Mouse (Mus musculus) neural tube, embryonic 14.5 days (tissue): ENCODE measurements around the gene Chia1. TPM values are rescaled to one million over a fixed set of nuclear protein-coding genes. Genes with fewer than 3 reads are reported as not detected.
"Not testable (repeated sequence)": the region's sequence is repeated elsewhere in the genome, so short reads cannot be mapped to it uniquely, and the experiment has no call there.

Experiments used
- ATAC-seq: fragments of 200-750 bp; cut with Nextera tagmentation; 2 replicates; pipeline ENCODE4 v1.8.0; 2017; ENCODE audit warnings: low read depth, mild to moderate bottlenecking, moderate TSS enrichment, moderate library complexity
- H3K27ac ChIP-seq: fragments of 300-500 bp; sonication (generic); 2 replicates; pipeline ENCODE4 v1.5.1; 2014; ENCODE audit warnings: low read depth, mild to moderate bottlenecking, control low read depth, low read length, moderate library complexity, mixed read lengths
- H3K27me3 ChIP-seq: fragments of 300-500 bp; sonication (generic); 2 replicates; pipeline ENCODE4 v1.6.1; 2014; ENCODE audit warnings: low read length; ENCODE audit not compliant: control insufficient read depth, insufficient read depth
- H3K36me3 ChIP-seq: fragments of 300-500 bp; sonication (generic); 2 replicates; pipeline ENCODE4 v1.6.1; 2014; ENCODE audit warnings: low read length, mixed read lengths; ENCODE audit not compliant: control insufficient read depth, insufficient read depth
- H3K4me1 ChIP-seq: fragments of 300-500 bp; sonication (generic); 2 replicates; pipeline ENCODE4 v1.6.1; 2014; ENCODE audit warnings: low read length; ENCODE audit not compliant: control insufficient read depth, insufficient read depth
- H3K4me2 ChIP-seq: fragments of 300-500 bp; sonication (generic); 2 replicates; pipeline ENCODE4 v1.6.1; 2014; ENCODE audit warnings: mild to moderate bottlenecking, low read depth, low read length, control low read depth
- H3K4me3 ChIP-seq: fragments of 300-500 bp; sonication (generic); 2 replicates; pipeline ENCODE4 v1.5.1; 2014; ENCODE audit warnings: low read depth, low read length, control low read depth, mixed read lengths
- H3K9ac ChIP-seq: fragments of 300-500 bp; sonication (generic); replicated peaks from 2 replicates; pipeline ENCODE4 v1.6.1; 2014; ENCODE audit warnings: low read depth, mild to moderate bottlenecking, control low read depth, low read length, mixed read lengths
- H3K9me3 ChIP-seq: fragments of 300-500 bp; sonication (generic); 2 replicates; pipeline ENCODE4 v1.6.1; 2016; ENCODE audit warnings: low read length; ENCODE audit not compliant: control insufficient read depth
- WGBS: fragments of 180-500 bp; shearing (Covaris S2); extraction: QIAGEN DNeasy Blood & Tissue Kit; methylation state at CpG from one replicate; pipeline ENCODE4 v1.1.7; 2014; 5-methylcytosine and 5-hydroxymethylcytosine counted together
- polyA plus RNA-seq: library from polyadenylated mRNA; unstranded; fragments of >200 nt; fragmentation: Nextera tagmentation; extraction: Ambion mirVana; gene quantifications from 2 replicates; pipeline ENCODE4 v1.2.1, GENCODE M21; 2014

The Chia1 gene
- polyA plus RNA-seq, 1 experiment from 2014 or later = 0.79 TPM

DNA sequence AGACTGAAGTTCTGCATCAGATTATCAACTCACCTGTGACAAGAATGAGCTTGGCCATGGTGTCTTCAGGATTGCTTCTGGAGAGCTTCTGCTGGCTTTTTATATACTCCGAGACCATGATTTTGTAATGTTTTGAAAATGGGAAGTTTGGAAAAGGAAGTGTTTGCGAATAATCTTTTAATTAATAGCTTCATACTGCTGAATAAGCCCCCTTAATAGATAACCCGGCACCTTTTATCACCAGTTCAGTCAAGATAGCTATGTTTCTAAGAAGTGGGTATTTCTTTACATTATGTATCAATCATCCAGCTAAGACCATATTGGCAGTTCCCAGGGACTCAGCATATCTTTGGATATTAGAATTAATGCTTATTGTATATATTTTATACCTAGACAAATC is 54.4 kb downstream of the Chia1 start, which contains the start of gene Chil3:
Chil3 (minus strand) TSS at position 101 of the 400 bp plus-strand sequence.
- Histone ChIP-seq H3K4me3 (no peak within 1 kb of the TSS), H3K4me2 (no peak within 1 kb of the TSS), H3K9ac (no peak within 1 kb of the TSS), H3K36me3 (no peaks in the 10 kb centered on the region), H3K4me1 (no peaks in the 10 kb centered on the region), H3K27ac (no peak within 1 kb of the TSS), H3K9me3 (peaks cover 11% of the 10 kb centered on the region), H3K27me3 (no peaks in the 10 kb centered on the region)
- ATAC-seq = no peak
- WGBS = 79% methylated on average over 3 of the region's 3 CpGs

DNA sequence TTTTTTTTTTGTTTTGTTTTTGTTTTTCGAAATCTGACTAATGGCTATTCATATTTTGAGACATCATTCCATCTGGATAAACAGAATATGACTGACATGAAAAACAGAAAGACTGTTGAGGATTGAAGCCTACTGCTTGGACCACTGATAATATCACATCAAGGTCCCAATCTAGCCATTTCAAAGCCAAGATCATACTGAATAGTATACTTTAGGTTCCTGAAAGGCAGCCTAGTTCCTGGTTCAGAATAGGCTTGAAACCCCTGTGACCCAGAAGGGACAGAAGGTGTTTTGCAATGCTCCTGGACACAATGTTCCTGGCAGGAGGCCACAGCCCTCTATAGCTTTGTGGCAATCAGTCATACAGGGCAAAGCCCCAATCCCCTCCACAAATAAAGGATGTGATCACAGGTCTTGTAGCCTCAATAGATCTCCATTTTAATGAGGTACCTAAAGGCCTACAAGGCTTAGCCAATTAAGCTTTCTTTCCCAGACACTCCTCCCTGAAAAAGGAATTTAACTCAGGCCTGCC is 57.6 kb downstream of the Chia1 start:
- no peaks in the 10 kb centered on the region for H3K36me3 ChIP-seq
- no peaks in the 10 kb centered on the region for H3K27me3 ChIP-seq
- no peak overlapping the region for H3K9ac ChIP-seq
- H3K4me3 ChIP-seq = no peak overlapping the region
- no peaks in the 10 kb centered on the region for H3K4me1 ChIP-seq
- no peak for ATAC-seq
- WGBS = 67% methylated on average over 1 of the region's 1 CpGs
- peaks cover 8% of the 10 kb centered on the region for H3K9me3 ChIP-seq
- no peak overlapping the region for H3K4me2 ChIP-seq
- H3K27ac ChIP-seq = no peak overlapping the region

DNA sequence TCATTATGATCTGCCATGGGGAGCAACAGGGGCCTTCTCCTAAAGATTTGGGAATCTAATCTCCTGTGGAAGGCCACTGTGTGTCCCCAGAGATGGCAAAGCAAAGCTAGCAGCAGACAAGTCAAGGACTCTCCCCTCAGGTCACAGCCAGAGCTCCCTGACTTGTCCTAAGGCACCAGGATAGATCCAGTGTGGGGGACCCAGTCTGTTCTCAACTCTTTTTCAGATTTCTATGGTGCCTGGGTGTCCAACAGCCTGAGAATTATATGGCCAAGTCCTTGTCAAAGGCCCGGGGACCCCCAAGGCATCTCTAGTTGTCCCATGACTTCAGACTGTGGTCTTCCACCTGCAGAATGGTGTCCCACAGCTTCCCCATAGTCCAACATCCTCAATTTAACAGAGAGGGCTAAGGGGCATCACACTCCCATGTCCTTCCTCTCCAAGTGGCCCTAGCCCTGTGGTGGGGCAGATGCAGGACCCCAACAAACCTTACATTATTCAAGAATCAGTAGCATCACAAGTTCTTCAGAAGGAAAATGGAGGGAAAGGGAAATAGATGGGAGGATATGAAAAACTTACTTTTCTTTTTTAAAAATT is 58.2 kb downstream of the Chia1 start:
- H3K36me3 ChIP-seq = no peaks in the 10 kb centered on the region
- ATAC-seq = no peak
- no peak overlapping the region for H3K4me3 ChIP-seq
- H3K9me3 ChIP-seq = peaks cover 8% of the 10 kb centered on the region
- no peaks in the 10 kb centered on the region for H3K4me1 ChIP-seq
- WGBS = 82% methylated on average over 1 of the region's 1 CpGs
- H3K9ac ChIP-seq = no peak overlapping the region
- no peak overlapping the region for H3K27ac ChIP-seq
- H3K27me3 ChIP-seq = no peaks in the 10 kb centered on the region
- H3K4me2 ChIP-seq = no peak overlapping the region

DNA sequence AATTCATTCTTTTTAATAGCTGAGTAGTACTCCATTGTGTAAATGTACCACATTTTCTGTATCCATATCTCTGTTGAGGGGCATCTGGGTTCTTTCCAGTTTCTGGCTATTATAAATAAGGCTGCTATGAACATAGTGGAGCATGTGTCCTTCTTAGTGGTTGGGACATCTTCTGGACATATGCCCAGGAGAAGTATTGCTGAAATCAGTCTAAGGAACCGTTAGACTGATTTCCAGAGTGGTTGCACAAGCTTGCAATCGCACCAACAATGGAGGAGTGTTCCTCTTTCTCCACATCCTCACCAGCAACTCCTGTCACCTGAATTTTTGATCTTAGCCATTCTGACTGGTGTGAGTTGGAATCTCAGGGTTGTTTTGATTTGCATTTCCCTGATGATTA is 59.5 kb downstream of the Chia1 start:
- WGBS = 73% methylated on average over 2 of the region's 2 CpGs
- H3K9me3 ChIP-seq = peaks cover 11% of the 10 kb centered on the region
- H3K27me3 ChIP-seq, H3K4me1 ChIP-seq, H3K27ac ChIP-seq, H3K36me3 ChIP-seq, H3K9ac ChIP-seq, H3K4me2 ChIP-seq, ATAC-seq, H3K4me3 ChIP-seq: not testable (repeated sequence)

DNA sequence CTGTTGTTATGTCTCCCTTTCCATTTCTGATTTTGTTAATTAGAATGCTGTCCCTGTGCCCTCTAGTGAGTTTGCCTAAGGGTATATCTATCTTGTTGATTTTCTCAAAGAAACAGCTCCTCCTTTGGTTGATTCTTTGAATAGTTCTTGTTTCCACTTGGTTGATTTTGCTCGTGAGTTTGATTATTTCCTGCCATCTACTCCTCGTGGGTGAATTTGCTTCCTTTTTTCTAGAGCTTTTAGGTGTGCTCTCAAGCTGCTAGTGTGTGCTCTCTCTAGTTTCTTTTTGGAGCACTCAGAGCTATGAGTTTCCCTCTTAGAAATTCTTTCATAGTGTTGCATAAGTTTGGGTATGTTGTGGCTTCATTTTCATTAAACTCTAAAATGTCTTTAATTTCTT is 61.9 kb downstream of the Chia1 start:
- H3K9me3 ChIP-seq = peaks cover 17% of the 10 kb centered on the region
- H3K4me1 ChIP-seq, H3K27ac ChIP-seq, H3K4me2 ChIP-seq, ATAC-seq, H3K36me3 ChIP-seq, H3K9ac ChIP-seq, H3K27me3 ChIP-seq, H3K4me3 ChIP-seq: not testable (repeated sequence)
- WGBS = 66% methylated on average over 2 of the region's 2 CpGs

DNA sequence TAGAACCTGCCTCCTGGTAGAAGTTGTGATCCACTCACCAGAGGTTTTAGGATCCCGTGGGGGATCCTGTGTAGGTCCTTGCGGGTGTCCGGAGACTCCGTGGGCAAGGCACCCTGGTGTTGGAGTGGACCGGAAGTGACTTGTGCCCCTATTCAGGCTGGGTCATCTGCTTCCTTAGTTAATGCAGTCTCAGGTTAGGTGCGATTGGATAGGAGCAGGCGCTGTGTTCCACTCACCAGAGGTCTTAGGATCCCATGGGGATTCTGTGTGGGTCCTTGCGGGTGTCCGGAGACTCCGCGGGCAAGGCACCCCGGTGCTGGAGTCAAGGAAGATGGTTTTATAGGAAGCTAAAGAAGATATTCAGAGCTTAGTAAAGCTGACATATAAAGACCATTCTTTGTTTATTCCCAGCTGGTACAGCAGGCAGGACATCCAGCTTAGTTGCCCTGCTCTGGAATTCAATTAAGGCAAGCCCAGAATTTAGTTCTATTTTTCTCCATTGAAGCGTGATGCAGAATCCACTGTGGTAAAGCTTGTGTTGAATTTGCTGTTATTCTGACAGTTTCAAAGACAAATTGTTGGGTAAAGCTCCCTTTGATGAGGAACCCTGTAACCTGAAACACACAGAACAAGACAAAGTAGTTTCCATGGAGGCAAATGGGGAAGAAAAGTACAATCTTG is 64.6 kb downstream of the Chia1 start:
- Histone ChIP-seq H3K4me2 (no peak overlapping the region), H3K9me3 (peaks cover 10% of the 10 kb centered on the region), H3K9ac (no peak overlapping the region), H3K27ac (no peak overlapping the region), H3K36me3 (no peaks in the 10 kb centered on the region), H3K4me1 (no peaks in the 10 kb centered on the region), H3K4me3 (no peak overlapping the region), H3K27me3 (no peaks in the 10 kb centered on the region)
- ATAC-seq = no peak
- WGBS = 90% methylated on average over 13 of the region's 13 CpGs

Other genes starting within 250 kb of the Chia1 start
- 0.15 and 0.44 TPM in 2 replicates for gene Adora3, start 242.4 kb upstream of the Chia1 start, polyA plus RNA-seq
- gene Tmigd3, start 242.3 kb upstream of the Chia1 start, polyA plus RNA-seq = 0.23 TPM in 1 of 2 replicates, not detected in the other
- 0.37 and 0.46 TPM in 2 replicates for gene I830077J02Rik, start 180.6 kb upstream of the Chia1 start, polyA plus RNA-seq
- 89.6 and 91.4 TPM in 2 replicates for gene Wdr77, start 153.9 kb upstream of the Chia1 start, polyA plus RNA-seq
- gene Atp5f1, start 153.1 kb upstream of the Chia1 start, polyA plus RNA-seq = 594 and 601 TPM in 2 replicates
- 5.9 and 7.0 TPM in 2 replicates for gene Ovgp1, start 139.5 kb upstream of the Chia1 start, polyA plus RNA-seq
- 3.1 and 3.6 TPM in 2 replicates for gene Pifo, start 98.6 kb upstream of the Chia1 start, polyA plus RNA-seq
- not detected in 2 replicates for gene Chil5, start 80.4 kb upstream of the Chia1 start, polyA plus RNA-seq
- gene Chil3, start 54.3 kb downstream of the Chia1 start, polyA plus RNA-seq = not detected in 2 replicates
- not detected in 2 replicates for gene Chil4, start 106.3 kb downstream of the Chia1 start, polyA plus RNA-seq